ENCODE assay signal across 13 mouse cellular contexts in genomic region chr2:57108349-57108930, GRCm38 (mm10). TPM values are rescaled to one million over a fixed set of nuclear protein-coding genes. Genes with fewer than 3 reads are reported as not detected.
"Had no signal": no experiment of that assay in that cellular context is flagged by ENCODE, and none has a peak within 500 bp of the region (broad histone marks: within the 10 kb centered on the region; RNA-seq: fewer than 3 reads in every experiment).

No protein-coding gene starts in this region.

- DNase-seq: kidney, adult 8-10 months; kidney, postnatal 36 days; lung, embryonic 14.5 days; lung, postnatal 10 days; lung, postnatal 4 days; thymus, postnatal 4 days had no signal

- ATAC-seq: intestine, postnatal 0 days had no signal

- H3K4me3 ChIP-seq: limb, embryonic 10.5 days; liver, embryonic 15.5 days had no signal

- H3K4me1 ChIP-seq: liver, embryonic 15.5 days had no signal

- H3K4me2 ChIP-seq: liver, embryonic 11.5 days; liver, embryonic 15.5 days; lung, embryonic 14.5 days had no signal

- H3K27ac ChIP-seq: kidney, postnatal 0 days; limb, embryonic 10.5 days; liver, embryonic 15.5 days; stomach, postnatal 0 days had no signal

- H3K36me3 ChIP-seq: liver, embryonic 15.5 days had no signal

- H3K9ac ChIP-seq: liver, embryonic 15.5 days; lung, embryonic 14.5 days had no signal

- H3K9me3 ChIP-seq: limb, embryonic 10.5 days; liver, embryonic 15.5 days had no signal

RNA-seq across cellular contexts. Expression of gene Nr4a2, which starts 15.4 kb away (rescaled TPM):
- total RNA-seq: neutrophil, adult 5-6 weeks had no signal
